Mouse (Mus musculus) C2C12 (cell line): ENCODE data around the gene Rgs5.

Source experiments
- CEBPB ChIP-seq: IDR thresholded peaks from one replicate; pipeline ENCODE4 v1.6.1; 2011; ENCODE audit warnings: low read depth, mild to moderate bottlenecking, control low read depth, moderate library complexity
- CTCF ChIP-seq: IDR thresholded peaks from one replicate; pipeline ENCODE4 v1.5.1; 2011; ENCODE audit not compliant: control insufficient read depth, insufficient read depth, insufficient read length
- FOSL1 ChIP-seq: IDR thresholded peaks from one replicate; pipeline ENCODE4 v1.8.0; 2011; ENCODE audit warnings: mild to moderate bottlenecking, low read length; ENCODE audit not compliant: poor library complexity, insufficient read depth, severe bottlenecking
- MAX ChIP-seq: IDR thresholded peaks from one replicate; pipeline ENCODE4 v1.6.1; 2011; ENCODE audit warnings: mild to moderate bottlenecking, control low read depth
- MYOD1 ChIP-seq: IDR thresholded peaks from one replicate; pipeline ENCODE4 v1.6.1; 2011; ENCODE audit warnings: low read depth; ENCODE audit not compliant: control insufficient read depth, insufficient read length
- MYOG ChIP-seq: IDR thresholded peaks from one replicate; pipeline ENCODE4 v1.6.1; 2011; ENCODE audit not compliant: control insufficient read depth, insufficient read length; ENCODE audit errors: extremely low read depth
- USF1 ChIP-seq: IDR thresholded peaks from one replicate; pipeline ENCODE4 v1.6.1; 2011; ENCODE audit warnings: low read depth, mild to moderate bottlenecking, control low read depth, moderate library complexity

DNA sequence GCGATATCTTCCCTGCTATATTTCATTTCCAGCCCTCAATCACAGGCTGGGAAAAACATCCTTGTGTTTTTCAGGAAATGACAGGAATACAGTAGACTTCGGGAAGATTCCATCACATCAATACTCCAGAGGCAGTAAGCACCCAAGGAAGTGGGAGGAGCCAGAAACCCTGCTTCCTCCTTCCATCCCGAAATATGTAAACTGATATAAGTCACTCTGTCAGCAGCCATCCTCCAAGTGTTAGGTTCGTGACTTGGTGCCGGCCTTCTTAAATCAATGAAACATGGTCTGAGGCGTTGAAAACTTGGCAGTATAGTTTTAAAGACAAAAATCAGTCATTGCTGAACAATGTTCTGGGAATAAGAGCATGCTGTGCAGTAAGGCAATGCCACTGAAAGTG lies 80.8 kb downstream of the Rgs5 start:
- TF ChIP-seq CTCF (no peak), USF1 (no peak), MYOD1 (no peak), MAX (no peak), CEBPB (no peak), FOSL1 (no peak), MYOG (no peak)
